Mouse (Mus musculus) brain, adult 10 weeks (tissue): Measurements from ENCODE around the gene Gm29276. TPM values are rescaled to one million over a fixed set of nuclear protein-coding genes. Genes with fewer than 3 reads are reported as not detected.

Experiments
- polyA plus RNA-seq: library from polyadenylated mRNA; stranded (reverse); fragments of 350-450 nt; fragmentation: Illumina TruSeq; extraction: RNeasy Lipid Tissue Mini Kit (QIAGEN cat#74804); gene quantifications from one replicate; pipeline ENCODE4 v1.2.3, GENCODE M21; 2015; ENCODE audit warnings: low read depth, low replicate concordance

Gm29276 gene
- polyA plus RNA-seq = not detected

GRCm38 (mm10) chrY:42582150-42582549 is at the start of gene Gm29276:
Gm29276 (minus strand) TSS chrY:42582250.

